Mouse (Mus musculus) neural tube, embryonic 10.5 days (tissue): ENCODE data around the gene Tmem132b.

Source experiments
- DNase-seq: peaks from one replicate; pipeline ENCODE4 v3.0.0-alpha.2; 2017; ENCODE audit warnings: low spot score; ENCODE audit errors: extremely low spot score

Gene Tmem132b

GRCm38 (mm10) chr5:125515006-125515405 lies 16.6 kb upstream of the Tmem132b start:
- DNase-seq: no peak

GRCm38 (mm10) chr5:125518640-125519039 lies 12.9 kb upstream of the Tmem132b start:
- DNase-seq: no peak

GRCm38 (mm10) chr5:125520930-125521590 lies 10.5 kb upstream of the Tmem132b start:
- no peak for DNase-seq

GRCm38 (mm10) chr5:125523361-125523760 lies 8.2 kb upstream of the Tmem132b start:
- no peak for DNase-seq

GRCm38 (mm10) chr5:125525516-125525915 lies 6.1 kb upstream of the Tmem132b start:
- no peak for DNase-seq

- DNase-seq: no peak
Observed at GRCm38 (mm10) chr5:125526464-125526863, 5.1 kb upstream of the Tmem132b start.

GRCm38 (mm10) chr5:125529109-125529508 lies 2.5 kb upstream of the Tmem132b start:
- peak; percentile 85 for DNase-seq

- DNase-seq: peak; percentile 81
Observed at GRCm38 (mm10) chr5:125532191-125532544, 594 bp downstream of the Tmem132b start.

GRCm38 (mm10) chr5:125532545-125533224 lies 1.1 kb downstream of the Tmem132b start:
- DNase-seq: peak; percentile 60

GRCm38 (mm10) chr5:125533225-125533900 lies 1.8 kb downstream of the Tmem132b start:
- DNase-seq: no peak

GRCm38 (mm10) chr5:125534168-125534610 lies 2.6 kb downstream of the Tmem132b start:
- DNase-seq: peak; percentile 37

GRCm38 (mm10) chr5:125534611-125535324 lies 3.2 kb downstream of the Tmem132b start:
- peak; percentile 56 for DNase-seq

- no peak for DNase-seq
Observed at GRCm38 (mm10) chr5:125545090-125545489, 13.5 kb downstream of the Tmem132b start.

- DNase-seq: no peak
Observed at GRCm38 (mm10) chr5:125546293-125546692, 14.7 kb downstream of the Tmem132b start.

- no peak for DNase-seq
Observed at GRCm38 (mm10) chr5:125549750-125550489, 18.3 kb downstream of the Tmem132b start.

GRCm38 (mm10) chr5:125555732-125556131 lies 24.2 kb downstream of the Tmem132b start:
- DNase-seq: no peak

- no peak for DNase-seq
Observed at GRCm38 (mm10) chr5:125563492-125563891, 31.9 kb downstream of the Tmem132b start.

- no peak for DNase-seq
Observed at GRCm38 (mm10) chr5:125565725-125566124, 34.2 kb downstream of the Tmem132b start.

GRCm38 (mm10) chr5:125568457-125568856 lies 36.9 kb downstream of the Tmem132b start:
- DNase-seq: no peak

- DNase-seq: no peak
Observed at GRCm38 (mm10) chr5:125572011-125572410, 40.4 kb downstream of the Tmem132b start.

- no peak for DNase-seq
Observed at GRCm38 (mm10) chr5:125574886-125575285, 43.3 kb downstream of the Tmem132b start.
